Mouse (Mus musculus) kidney, adult 2 months (tissue): ENCODE results near the gene Rgmb.

Experiments
- CTCF ChIP-seq: fragments of 200-500 bp; conservative IDR thresholded peaks from 2 replicates; pipeline ENCODE4 v1.5.1; 2011; ENCODE audit warnings: low read depth, mild to moderate bottlenecking, control low read depth, low read length, moderate library complexity, mixed read lengths; ENCODE audit not compliant: insufficient read depth, insufficient read length
- POLR2A ChIP-seq: fragments of 200-500 bp; IDR thresholded peaks from one replicate; pipeline ENCODE4 v1.6.1; 2011; ENCODE audit warnings: low read depth, low read length, control low read depth

DNA sequence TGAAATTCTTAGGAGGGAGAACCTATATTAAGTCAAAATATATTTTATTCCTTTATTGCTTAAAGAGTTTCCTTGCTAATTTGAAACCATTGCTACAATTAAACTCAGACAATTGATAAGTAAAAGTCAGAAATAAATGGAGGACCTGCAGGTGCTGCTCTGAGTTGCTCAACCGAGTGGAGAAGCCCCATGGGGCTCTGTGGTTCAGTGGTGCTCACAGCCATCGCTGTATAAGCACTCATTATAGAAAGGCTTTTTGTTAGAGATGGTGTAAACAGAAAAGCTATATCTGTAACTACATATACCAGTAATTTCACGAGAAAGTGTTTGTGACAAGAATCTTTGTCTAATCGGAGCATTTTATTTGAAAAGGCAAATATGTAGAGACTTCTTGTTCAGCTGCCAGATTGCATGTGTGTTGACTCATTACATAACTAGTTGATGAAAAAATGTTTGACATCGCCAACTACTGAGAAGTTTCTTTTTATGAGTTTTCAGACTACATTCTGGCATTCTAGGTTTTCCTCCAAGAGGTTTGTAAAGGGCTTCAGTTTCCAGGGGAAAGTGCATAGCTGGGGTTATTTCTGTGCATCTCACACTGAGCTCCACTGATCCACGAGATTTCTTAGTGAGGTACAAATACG is 61.6 kb downstream of the Rgmb start:
- TF ChIP-seq CTCF (no peak), POLR2A (no peak)
